Mouse (Mus musculus) liver, embryonic 14.5 days (tissue): Measurements from ENCODE around the gene Tsr3. TPM values are rescaled to one million over a fixed set of nuclear protein-coding genes. Genes with fewer than 3 reads are reported as not detected.

Experiments
- ATAC-seq: fragments of 200-750 bp; cut with Nextera tagmentation; 2 replicates; pipeline ENCODE4 v1.8.0; 2017; ENCODE audit warnings: moderate number of reproducible peaks, mild to moderate bottlenecking, moderate library complexity; ENCODE audit not compliant: insufficient read depth
- DNase-seq, 3 experiments: peaks; one replicate each; pipeline ENCODE4 v3.0.0-alpha.2; 2012 to 2013; ENCODE audit warnings: low read depth in 3 of 3, low spot score in 3 of 3
- H3K27ac ChIP-seq: fragments of 300-500 bp; sonication (generic); 2 replicates; pipeline ENCODE4 v1.5.1; 2014; ENCODE audit warnings: moderate library complexity, mild to moderate bottlenecking, control low read depth, inconsistent platforms
- H3K27me3 ChIP-seq: fragments of 300-500 bp; sonication (generic); 2 replicates; pipeline ENCODE4 v1.6.1; 2014; ENCODE audit warnings: mild to moderate bottlenecking, low read length, moderate library complexity; ENCODE audit not compliant: control insufficient read depth, insufficient read depth
- H3K36me3 ChIP-seq: fragments of 300-500 bp; sonication (generic); replicated peaks from 2 replicates; pipeline ENCODE4 v1.6.1; 2014; ENCODE audit warnings: low read depth; ENCODE audit not compliant: control insufficient read depth, insufficient read depth
- H3K4me1 ChIP-seq, 2 experiments: fragments of 200-500 bp in 1 of 2; fragments of 300-500 bp in 1 of 2; sonication (generic) in 1 of 2; replicated peaks; 2 replicates each; pipeline ENCODE4 v1.6.1; 2012 to 2014; ENCODE audit warnings: antibody characterized with exemption in 1 of 2, inconsistent platforms in 1 of 2, low read length in 1 of 2; ENCODE audit not compliant: control insufficient read depth in 2 of 2, insufficient read depth in 2 of 2
- H3K4me2 ChIP-seq: fragments of 300-500 bp; sonication (generic); 2 replicates; pipeline ENCODE4 v1.6.1; 2014; ENCODE audit warnings: low read depth, mild to moderate bottlenecking, control low read depth, moderate library complexity
- H3K4me3 ChIP-seq, 2 experiments: fragments of 200-500 bp in 1 of 2; fragments of 300-500 bp in 1 of 2; sonication (generic) in 1 of 2; 2 replicates each; pipeline ENCODE4 v1.5.1; 2012 to 2014; ENCODE audit warnings: low read depth in 2 of 2, low read length in 2 of 2, mild to moderate bottlenecking in 2 of 2, control low read depth in 1 of 2, inconsistent platforms in 1 of 2, moderate library complexity in 1 of 2; ENCODE audit not compliant: insufficient read depth in 1 of 2
- H3K9ac ChIP-seq: fragments of 300-500 bp; sonication (generic); replicated peaks from 2 replicates; pipeline ENCODE4 v1.6.1; 2014; ENCODE audit warnings: mild to moderate bottlenecking, control low read depth, moderate library complexity
- H3K9me3 ChIP-seq: fragments of 300-500 bp; sonication (generic); 2 replicates; pipeline ENCODE4 v1.6.1; 2016; ENCODE audit warnings: low read length, mixed read lengths; ENCODE audit not compliant: control insufficient read depth
- CTCF ChIP-seq: IDR thresholded peaks from 2 replicates; pipeline ENCODE4 v1.5.1; 2016; ENCODE audit warnings: antibody characterized with exemption, low read depth, control low read depth
- EP300 ChIP-seq: IDR thresholded peaks from 2 replicates; pipeline ENCODE4 v1.6.1; 2016; ENCODE audit warnings: antibody characterized with exemption, low read depth
- WGBS: fragments of 180-500 bp; shearing (Covaris S2); extraction: QIAGEN DNeasy Blood & Tissue Kit; methylation state at CpG from one replicate; pipeline ENCODE4 v1.1.7; 2014; ENCODE audit not compliant: insufficient replicate concordance; 5-methylcytosine and 5-hydroxymethylcytosine counted together
- polyA plus RNA-seq, 2 experiments: library from polyadenylated mRNA; depleted of rRNA in 1 of 2; stranded (reverse) in 1 of 2; unstranded in 1 of 2; fragments of >200 nt; fragmentation: Nextera tagmentation in 1 of 2; extraction: Ambion mirVana in 1 of 2; gene quantifications; 2 replicates each; pipeline versions ENCODE4 v1.2.1 to v1.2.3; 2012 to 2014

Tsr3 gene
- polyA plus RNA-seq (2012; rRNA removed) = 11.1 and 13.0 TPM in 2 replicates
- polyA plus RNA-seq (2014; fragmentation: Nextera tagmentation; extraction: Ambion mirVana) = 17.4 and 18.5 TPM in 2 replicates

DNA sequence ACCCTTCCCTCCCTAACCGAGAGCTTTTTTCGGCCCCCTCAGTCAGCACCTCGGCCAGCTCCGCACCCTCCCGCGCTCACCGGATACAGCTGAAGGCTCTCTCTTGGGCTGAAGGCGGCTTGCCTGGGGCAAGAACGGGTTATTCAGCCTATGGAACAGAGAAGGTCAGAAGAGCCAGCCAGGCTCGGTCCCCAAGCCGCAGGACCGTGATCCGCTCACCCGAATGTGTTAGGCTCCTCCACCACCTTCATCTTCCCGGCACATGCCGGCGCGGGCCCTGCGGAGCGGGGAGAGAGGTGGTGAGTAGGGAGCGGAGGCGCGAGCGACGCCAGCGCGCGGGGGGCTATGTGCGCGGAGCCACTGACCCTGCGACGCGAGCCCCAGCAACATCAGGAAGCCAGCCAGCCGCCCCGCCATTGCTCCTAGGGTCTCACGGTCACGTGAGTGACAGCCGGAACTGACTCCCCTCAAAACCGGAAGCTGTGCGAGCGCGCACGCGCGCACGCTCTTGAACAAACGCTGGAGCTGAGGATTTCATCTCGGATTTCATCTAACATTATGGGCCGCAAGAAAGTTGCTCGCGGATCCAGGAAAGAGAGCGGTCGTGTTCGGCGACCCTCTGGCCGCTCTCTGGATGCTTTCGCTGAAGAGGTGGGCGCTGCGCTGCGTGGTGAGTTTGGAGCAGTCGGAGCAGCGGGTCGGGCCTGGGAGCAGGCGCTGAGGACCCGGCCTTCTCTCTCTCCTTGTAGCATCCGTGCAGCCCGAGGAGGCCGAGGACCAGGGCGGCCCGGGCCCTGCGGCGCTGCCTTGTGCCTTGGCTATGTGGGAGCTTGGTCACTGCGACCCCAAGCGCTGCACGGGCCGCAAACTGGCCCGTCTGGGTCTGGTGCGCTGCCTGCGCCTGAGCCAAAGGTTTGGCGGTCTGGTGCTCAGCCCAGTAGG is at the start of gene Tsr3, which contains the start of gene Gnptg:
Gene Tsr3, plus strand, starts transcription at position 476 of the 942 bp plus-strand sequence.
Gene Gnptg, minus strand, starts transcription at position 430 of the 942 bp plus-strand sequence.
- Histone ChIP-seq H3K9me3 (no peaks in the 10 kb centered on the region), H3K27me3 (no peaks in the 10 kb centered on the region), H3K27ac (peak within 1 kb of the TSS; percentile 12; the same call in 1 of the 2 replicates), H3K4me3 (peak within 1 kb of the TSS; percentile 75 to 92), H3K4me1 (peaks cover 6 to 10% of the 10 kb centered on the region in 2 experiments), H3K36me3 (peaks cover 22% of the 10 kb centered on the region), H3K4me2 (peak within 1 kb of the TSS; percentile 86), H3K9ac (peak within 1 kb of the TSS; percentile 85)
- ATAC-seq (peak; percentile 83), DNase-seq (peak; percentile 75 to 76 (median 76))
- TF ChIP-seq CTCF = no peak
- no peak for TF ChIP-seq EP300
- under 1% methylated on average over 78 of the region's 80 CpGs for WGBS

DNA sequence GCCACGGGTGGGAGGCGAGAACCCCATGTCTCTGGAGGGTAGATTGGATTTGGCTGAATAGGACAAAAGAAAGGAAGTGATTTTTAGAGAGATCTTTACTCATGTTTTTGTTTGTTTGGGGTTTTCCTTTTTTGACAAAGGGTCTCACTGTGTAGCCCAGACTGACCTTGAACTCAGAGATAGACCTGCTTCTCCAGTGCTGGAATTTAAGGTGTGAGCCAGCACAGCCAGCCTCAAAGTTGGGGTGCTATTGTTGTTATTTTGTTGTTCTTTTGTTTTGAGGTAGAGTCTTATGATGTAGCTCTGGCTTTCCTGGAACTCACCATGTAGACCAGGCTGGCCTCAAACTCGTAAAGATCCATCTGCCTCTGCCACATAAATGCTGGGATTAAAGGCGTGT is 37.6 kb upstream of the Tsr3 start:
- no peak for ATAC-seq
- TF ChIP-seq CTCF = no peak
- no peak for TF ChIP-seq EP300

GRCm38 (mm10) chr17:25210006-25210405 is 30.0 kb upstream of the Tsr3 start:
- TF ChIP-seq EP300 (no peak), CTCF (no peak)
- Histone ChIP-seq H3K4me2 (no peak overlapping the region), H3K27ac (no peak overlapping the region), H3K4me3 (no peak overlapping the region), H3K9me3 (no peaks in the 10 kb centered on the region), H3K27me3 (no peaks in the 10 kb centered on the region), H3K36me3 (peaks cover 3% of the 10 kb centered on the region), H3K4me1 (no peaks in the 10 kb centered on the region), H3K9ac (no peak overlapping the region)
- DNase-seq (no peak), ATAC-seq (no peak)
- 82% methylated on average over 4 of the region's 4 CpGs for WGBS

More for the DNA sequence above, 37.6 kb upstream of the Tsr3 start:
- Histone ChIP-seq H3K27ac (no peak overlapping the region), H3K4me1 (no peaks in the 10 kb centered on the region), H3K4me2 (no peak overlapping the region), H3K27me3 (no peaks in the 10 kb centered on the region), H3K36me3 (peaks cover 5% of the 10 kb centered on the region), H3K9ac (no peak overlapping the region), H3K9me3 (no peaks in the 10 kb centered on the region), H3K4me3 (no peak overlapping the region)
- 80% methylated on average over 4 of the region's 4 CpGs for WGBS
- DNase-seq = no peak

- Histone ChIP-seq H3K27me3 (no peaks in the 10 kb centered on the region), H3K9ac (no peak overlapping the region), H3K36me3 (peaks cover 3% of the 10 kb centered on the region), H3K4me3 (no peak overlapping the region), H3K4me1 (no peaks in the 10 kb centered on the region), H3K9me3 (no peaks in the 10 kb centered on the region), H3K4me2 (no peak overlapping the region), H3K27ac (no peak overlapping the region)
- TF ChIP-seq CTCF = no peak
- no peak for TF ChIP-seq EP300
- no peak for DNase-seq
- no peak for ATAC-seq
- WGBS = 70% methylated on average over 15 of the region's 15 CpGs
These were observed 29.1 kb upstream of the Tsr3 start for GRCm38 (mm10) chr17:25210680-25211466.

GRCm38 (mm10) chr17:25211705-25212104 is 28.3 kb upstream of the Tsr3 start:
- Histone ChIP-seq H3K4me2 (no peak overlapping the region), H3K27me3 (no peaks in the 10 kb centered on the region), H3K27ac (no peak overlapping the region), H3K9me3 (no peaks in the 10 kb centered on the region), H3K36me3 (peaks cover 3% of the 10 kb centered on the region), H3K4me1 (no peaks in the 10 kb centered on the region), H3K9ac (no peak overlapping the region), H3K4me3 (no peak overlapping the region)
- WGBS = 70% methylated on average over 4 of the region's 4 CpGs
- TF ChIP-seq EP300 = no peak
- TF ChIP-seq CTCF = no peak
- DNase-seq (no peak), ATAC-seq (no peak)
